9 mouse cellular contexts compared by ENCODE assay signal in genomic region chr10:102451756-102452155, GRCm38 (mm10). TPM values are rescaled to one million over a fixed set of nuclear protein-coding genes. Genes with fewer than 3 reads are reported as not detected.
DNase-seq lines count a peak whose midpoint lies in the region; ATAC-seq and TF ChIP-seq lines count a peak whose summit lies in the region.
"Had no signal": no experiment of that assay in that cellular context is flagged by ENCODE, and none has a peak within 500 bp of the region (broad histone marks: within the 10 kb centered on the region; RNA-seq: fewer than 3 reads in every experiment).

No protein-coding gene starts in this region.

- H3K4me2 ChIP-seq in hindbrain, embryonic 12.5 days (replicated peaks) = no peak overlapping the region
- H3K4me2 ChIP-seq: neural tube, embryonic 13.5 days had no signal

- ATAC-seq in Patski = peak; percentile 60
- ATAC-seq in hindbrain, embryonic 12.5 days (ENCODE audit: low FRiP score) = peak; percentile 26; the same call in 1 of the 2 replicates

- H3K36me3 ChIP-seq in hindbrain, embryonic 12.5 days = no peaks in the 10 kb centered on the region
- H3K36me3 ChIP-seq: neural tube, embryonic 13.5 days had no signal

- 14% methylated on average over 7 of the region's 7 CpGs for WGBS in hindbrain, embryonic 12.5 days

- peak; percentile 81 for TF ChIP-seq CTCF in Patski (IDR thresholded peaks at IDR 0.05)

- no peak overlapping the region for H3K9ac ChIP-seq in hindbrain, embryonic 12.5 days
- H3K9ac ChIP-seq: neural tube, embryonic 13.5 days had no signal

- POLR2A ChIA-PET in Patski (lab: Charles Lee) = no interaction called here

- intact Hi-C loops in left cerebral cortex, postnatal 4 days (cut with DNase I) = loop anchor here (5.0 to 10.0 kb wide), 2 partner anchors 371 to 743 kb away; no protein-coding TSS in a partner anchor

- H3K9me3 ChIP-seq in hindbrain, embryonic 12.5 days (replicated peaks) = no peaks in the 10 kb centered on the region
- H3K9me3 ChIP-seq: neural tube, embryonic 13.5 days had no signal

- in situ Hi-C loops in Patski (cut with MboI; ENCODE audit: low pct_unique_long_range_greater_than_20kb) = loop anchor here (5.0 to 25.0 kb wide), 2 partner anchors 376 to 736 kb away; no protein-coding TSS in a partner anchor

- H3K27me3 ChIP-seq in Patski = peaks cover 20% of the 10 kb centered on the region
- H3K27me3 ChIP-seq in hindbrain, embryonic 12.5 days = no peaks in the 10 kb centered on the region
- H3K27me3 ChIP-seq: neural tube, embryonic 13.5 days had no signal

- H3K4me1 ChIP-seq in hindbrain, embryonic 12.5 days = no peaks in the 10 kb centered on the region
- H3K4me1 ChIP-seq: neural tube, embryonic 13.5 days had no signal

- CTCF ChIA-PET in Patski (lab: Charles Lee) = interaction anchor here (0.8 to 1.8 kb wide), 12 partner anchors 9 to 427 kb away, joined by 3 to 7 read pairs (median 4); no protein-coding TSS in a partner anchor

- DNase-seq in ovary, postnatal 14 days (ENCODE audit: low spot score) = peak; percentile 27
- DNase-seq in ovary, postnatal 10 days (ENCODE audit: low spot score) = no peak
- DNase-seq in Patski (ENCODE audit: low read depth, low spot score) = no peak
- DNase-seq in embryo, embryonic 9.5 days (ENCODE audit: extremely low spot score) = peak; percentile 59
- DNase-seq in left cerebral cortex, postnatal 4 days = peak; percentile 20
- DNase-seq in naive thymus-derived CD4-positive, alpha-beta T cell, adult 2 months (ENCODE audit: low read depth) = peak; percentile 39
- DNase-seq in spleen, postnatal 4 days (ENCODE audit: low spot score in 2 of 2) = no peak

- H3K27ac ChIP-seq in hindbrain, embryonic 12.5 days = no peak overlapping the region
- H3K27ac ChIP-seq: neural tube, embryonic 13.5 days had no signal

- H3K4me3 ChIP-seq in hindbrain, embryonic 12.5 days = no peak overlapping the region
- H3K4me3 ChIP-seq: neural tube, embryonic 13.5 days had no signal

RNA-seq across cellular contexts. Expression of gene Nts, which starts 38.5 kb away (rescaled TPM):
- not detected for polyA plus RNA-seq in Patski (2021)
- 1.3 and 1.5 TPM in 2 replicates for polyA plus RNA-seq in hindbrain, embryonic 12.5 days (2016; fragmentation: Nextera tagmentation; extraction: Ambion mirVana)
- total RNA-seq in left cerebral cortex, postnatal 4 days (2021) = 10 to 100 TPM; 16.8 to 34.3 TPM

Comparison
In these comparisons a context has a peak if more than half of its experiments do, and no peak if none do; other contexts are left out.
1. DNase-seq: peak in ovary, postnatal 14 days (single experiment), embryo, embryonic 9.5 days (single experiment), left cerebral cortex, postnatal 4 days (single experiment) and naive thymus-derived CD4-positive, alpha-beta T cell, adult 2 months (single experiment); none in ovary, postnatal 10 days (single experiment), Patski (single experiment) and spleen, postnatal 4 days (0 of 2).